Mouse (Mus musculus) liver, adult (tissue): ENCODE measurements around the gene Olfr476.

ENCODE experiments used
- GATA4 ChIP-seq: IDR thresholded peaks from 2 replicates; pipeline ENCODE4 v1.6.1; 2014; ENCODE audit warnings: mild to moderate bottlenecking, low read length; ENCODE audit not compliant: insufficient replicate concordance

Gene Olfr476

DNA sequence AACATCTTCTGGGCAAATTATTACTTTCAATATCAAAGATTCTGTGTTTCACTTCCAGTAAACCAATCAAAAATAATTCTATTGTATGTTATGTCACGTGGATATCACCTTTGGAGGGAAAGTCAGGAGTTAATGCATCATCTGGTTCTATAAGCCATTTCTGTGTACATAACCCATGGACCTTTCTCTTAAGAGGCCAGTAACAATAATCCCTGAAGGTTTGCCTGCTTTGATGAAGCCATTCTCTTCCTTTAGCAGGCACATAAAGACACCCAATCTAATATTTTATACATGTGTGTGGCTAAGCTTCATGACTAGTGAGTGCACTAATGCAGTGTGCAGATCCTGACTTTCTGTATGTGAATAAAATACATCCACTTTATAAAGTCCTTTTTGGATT, at the start of gene Olfr476:
Gene Olfr476 (plus strand): TSS at position 301 of the 400 bp plus-strand sequence.
- TF ChIP-seq GATA4: no peak

- TF ChIP-seq GATA4: no peak
Measured at GRCm38 (mm10) chr7:107930146-107930545, 34.5 kb upstream of the Olfr476 start, which contains the start of gene Olfr473. Gene Olfr473, plus strand, starts transcription at chr7:107930446.

- no peak for TF ChIP-seq GATA4
Measured at GRCm38 (mm10) chr7:107954343-107954742, 10.3 kb upstream of the Olfr476 start, which contains the start of gene Olfr474. Gene Olfr474, plus strand, starts transcription at chr7:107954643.

- no peak for TF ChIP-seq GATA4
Measured at GRCm38 (mm10) chr7:107986393-107986792, 21.8 kb downstream of the Olfr476 start, which contains the start of gene Olfr477. Gene Olfr477, plus strand, starts transcription at chr7:107986693.
